Mouse (Mus musculus) common myeloid progenitor, adult 5-6 weeks (primary cell): ENCODE data around the gene Rtn4. TPM values are rescaled to one million over a fixed set of nuclear protein-coding genes. Genes with fewer than 3 reads are reported as not detected.
A peak's percentile ranks its signal among the peaks of the same experiment; 100 is the strongest.
"Not testable (repeated sequence)": the region's sequence is repeated elsewhere in the genome, so short reads cannot be mapped to it uniquely, and the experiment has no call there.

ENCODE experiments used
- ATAC-seq: replicated peaks from 2 replicates; pipeline ENCODE4 v1.8.0; 2016; ENCODE audit warnings: low read depth, mild to moderate bottlenecking, moderate TSS enrichment, inconsistent platforms; ENCODE audit not compliant: poor library complexity, severe bottlenecking
- total RNA-seq: library from RNA; stranded (forward); fragments of 200-1000, 187-1606 nt; gene quantifications from 2 replicates; pipeline ENCODE4 v1.2.3, GENCODE M21; 2017

Gene Rtn4
- total RNA-seq: 84.0 and 96.0 TPM in 2 replicates

GRCm38 (mm10) chr11:29692683-29693272 lies at the start of gene Rtn4:
Gene Rtn4 (plus strand): TSS chr11:29692947.
- peak; percentile 91 for ATAC-seq

GRCm38 (mm10) chr11:29644421-29644820 lies 48.3 kb upstream of the Rtn4 start:
- peak; percentile 69 for ATAC-seq

DNA sequence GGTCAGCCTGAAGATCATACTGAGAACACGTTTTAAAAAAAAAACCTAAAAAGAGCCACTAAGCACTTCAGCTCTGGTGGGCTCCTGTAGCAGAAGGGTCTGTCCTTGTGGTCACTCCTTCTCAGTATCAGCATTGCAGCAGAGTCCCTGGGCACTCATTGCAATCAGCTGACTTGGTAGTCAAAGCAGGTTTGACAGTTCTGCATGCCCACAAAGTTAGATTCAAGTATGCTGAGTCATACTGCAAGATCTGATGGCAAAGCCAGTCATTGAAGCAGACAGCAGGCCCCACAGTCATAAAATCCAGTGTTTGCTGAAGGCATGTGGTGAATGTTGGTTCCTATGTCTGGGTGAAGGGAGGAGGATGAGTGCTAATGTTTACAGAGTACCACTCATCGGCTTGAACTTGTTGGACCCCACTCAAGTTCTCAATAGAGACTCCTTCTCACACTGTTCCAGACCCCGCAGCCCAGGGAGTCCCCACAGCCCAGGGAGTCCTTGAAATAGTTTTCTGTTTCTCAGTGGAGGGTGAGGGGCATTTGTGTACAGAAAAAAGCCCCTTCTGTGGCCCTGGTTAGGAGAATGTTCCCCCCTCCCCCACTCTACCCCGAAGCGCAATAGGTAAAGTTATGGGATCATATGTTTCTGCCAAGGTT lies 47.2 kb upstream of the Rtn4 start:
- ATAC-seq: peak; percentile 63

GRCm38 (mm10) chr11:29647568-29648319 lies 45.0 kb upstream of the Rtn4 start:
- ATAC-seq: peak; percentile 71

DNA sequence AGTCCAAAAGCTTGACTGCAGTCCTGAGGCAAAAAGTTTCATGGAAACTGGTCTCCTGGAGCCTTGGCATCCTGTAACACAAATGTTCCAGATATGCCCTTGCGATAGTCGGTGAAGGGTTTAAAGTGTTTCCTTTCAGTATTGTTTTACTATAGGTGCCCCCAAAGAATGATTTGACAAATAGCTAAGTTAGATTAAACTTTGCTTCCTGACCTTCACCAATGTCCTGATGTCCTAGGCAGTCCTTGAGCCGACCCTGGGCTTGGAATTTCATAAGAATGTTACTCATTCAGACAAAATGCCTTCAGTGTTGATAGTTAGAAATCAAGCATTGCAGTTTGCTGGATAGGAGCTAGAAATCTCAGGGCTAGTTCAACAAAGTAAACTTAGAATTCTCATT lies 37.4 kb upstream of the Rtn4 start:
- ATAC-seq: not testable (repeated sequence)

- no peak for ATAC-seq
These were observed 32.0 kb upstream of the Rtn4 start for GRCm38 (mm10) chr11:29660740-29661139.

DNA sequence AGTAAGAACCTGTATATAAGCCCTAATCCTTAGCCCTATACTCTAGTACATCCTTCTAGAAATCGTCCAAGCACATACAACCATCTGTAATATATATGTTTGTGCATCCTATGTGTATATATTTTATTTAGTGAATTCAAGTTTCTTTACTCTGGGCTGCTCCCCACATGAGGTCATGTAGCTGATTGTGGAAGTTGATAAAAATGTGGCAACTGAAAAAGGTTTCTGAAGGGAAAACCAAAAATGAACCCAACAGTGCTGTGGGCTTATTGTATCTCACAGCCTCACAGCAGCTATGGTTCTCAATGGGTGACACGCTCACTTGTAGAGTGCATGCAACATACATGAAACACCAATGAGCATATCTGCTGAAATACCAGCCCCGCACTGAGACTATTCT lies 25.1 kb upstream of the Rtn4 start:
- peak; percentile 56; the same call in 1 of the 2 replicates for ATAC-seq

- ATAC-seq: no peak
These were observed 23.0 kb upstream of the Rtn4 start for GRCm38 (mm10) chr11:29669706-29670105.

DNA sequence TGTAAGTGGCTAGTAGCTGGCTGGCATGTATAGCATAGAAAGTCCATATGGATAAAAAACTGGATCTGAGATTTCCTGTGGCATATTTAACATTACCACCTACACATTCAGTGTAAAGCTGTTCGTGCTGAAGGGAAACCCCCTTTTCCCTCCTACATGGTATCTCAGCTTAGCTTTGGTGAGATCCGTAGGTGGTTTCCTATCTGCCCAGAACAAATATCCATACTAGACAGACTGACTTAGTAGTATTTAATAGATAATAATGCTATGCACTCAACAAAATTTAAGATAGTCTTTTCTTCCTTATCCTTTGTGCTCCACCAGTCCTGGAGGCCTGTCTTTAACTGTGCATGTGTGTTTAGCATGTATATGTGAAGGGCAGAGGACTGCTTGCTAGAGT lies 19.4 kb upstream of the Rtn4 start:
- ATAC-seq: no peak

GRCm38 (mm10) chr11:29676718-29677117 lies 16.0 kb upstream of the Rtn4 start:
- no peak for ATAC-seq

DNA sequence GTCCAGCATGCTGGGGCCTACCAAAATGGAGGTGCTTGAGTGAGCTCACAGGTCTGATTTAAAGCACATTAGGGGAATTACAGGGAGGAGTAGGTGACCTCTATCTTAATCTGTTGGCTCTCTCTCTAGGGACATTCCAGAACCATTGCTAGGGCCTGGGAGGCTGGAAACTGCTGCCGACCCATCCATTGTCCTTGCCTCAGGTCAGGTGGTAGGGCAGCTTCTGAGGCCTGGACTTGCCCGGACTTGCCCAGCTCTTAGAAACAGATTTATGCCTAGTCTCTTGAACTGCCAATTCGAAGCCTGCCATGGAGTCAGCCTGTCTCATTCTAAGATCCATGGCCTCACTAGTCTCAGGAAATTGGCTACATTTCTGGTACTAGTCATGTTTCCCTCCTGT lies 12.8 kb upstream of the Rtn4 start:
- no peak for ATAC-seq

GRCm38 (mm10) chr11:29680771-29681170 lies 12.0 kb upstream of the Rtn4 start:
- no peak for ATAC-seq

DNA sequence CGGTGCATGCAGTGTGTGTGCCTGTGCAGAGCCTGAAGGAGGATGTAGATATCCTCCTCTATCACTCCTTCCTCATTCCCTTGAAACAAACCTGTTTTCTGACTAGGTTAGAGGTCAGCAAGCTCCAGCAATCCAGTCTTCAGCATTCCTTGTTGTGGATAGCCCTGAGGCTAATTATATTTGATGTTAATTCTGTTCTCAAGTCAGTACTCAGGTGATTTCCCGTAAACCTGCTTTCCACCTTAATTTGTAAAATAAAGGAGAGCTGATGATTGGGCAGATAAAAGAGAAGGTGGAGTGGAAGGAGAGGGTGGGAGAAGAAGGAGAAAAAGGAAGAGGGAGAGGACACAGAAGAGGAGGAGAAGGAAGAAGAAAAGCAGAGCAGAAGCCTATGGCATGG lies 8.5 kb upstream of the Rtn4 start:
- no peak for ATAC-seq

DNA sequence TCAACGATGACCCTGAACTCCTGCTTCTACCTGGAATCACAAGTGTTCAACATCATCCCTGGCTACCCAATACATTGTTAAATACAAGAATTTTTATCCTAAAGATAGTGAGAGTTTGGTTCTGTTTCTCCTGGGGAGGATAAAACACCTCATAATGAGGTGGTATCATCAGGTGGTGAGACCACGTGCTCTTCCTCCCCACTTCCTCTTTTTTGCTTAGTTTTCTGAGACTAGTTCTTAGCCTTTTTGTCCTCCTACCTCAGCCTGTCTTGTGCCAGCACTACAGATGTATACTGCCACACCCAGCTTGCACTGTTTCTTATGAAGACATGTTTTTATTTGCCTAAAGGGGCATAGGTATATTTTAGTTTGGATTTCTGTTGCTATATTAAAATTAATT lies 6.6 kb upstream of the Rtn4 start:
- peak; percentile 66 for ATAC-seq

GRCm38 (mm10) chr11:29691556-29691955 lies 1.2 kb upstream of the Rtn4 start:
- ATAC-seq: no peak

GRCm38 (mm10) chr11:29692111-29692682 lies 550 bp upstream of the Rtn4 start:
- no peak for ATAC-seq

- ATAC-seq: peak; percentile 62
These were observed 1.0 kb downstream of the Rtn4 start for GRCm38 (mm10) chr11:29693576-29694410.

- no peak for ATAC-seq
These were observed 2.0 kb downstream of the Rtn4 start for GRCm38 (mm10) chr11:29694754-29695153.

GRCm38 (mm10) chr11:29702721-29703120 lies 10.0 kb downstream of the Rtn4 start:
- no peak for ATAC-seq

- peak; percentile 64; the same call in 1 of the 2 replicates for ATAC-seq
These were observed 12.5 kb downstream of the Rtn4 start for GRCm38 (mm10) chr11:29705263-29705662.
